In genomic region chr1:179398639-179399038, GRCm38 (mm10) we compare ENCODE assay signal across 24 mouse cellular contexts.
DNase-seq lines count a peak whose midpoint lies in the region; ATAC-seq and TF ChIP-seq lines count a peak whose summit lies in the region.
"Had no signal": no experiment of that assay in that cellular context is flagged by ENCODE, and none has a peak within 500 bp of the region (broad histone marks: within the 10 kb centered on the region; RNA-seq: fewer than 3 reads in every experiment).

No protein-coding gene starts in this region.

- no peak for TF ChIP-seq CTCF in brain, embryonic 14.5 days (IDR thresholded peaks at IDR 0.05; ENCODE audit: borderline replicate concordance, extremely low read depth, insufficient read depth, insufficient read length)

- no peak overlapping the region for H3K9ac ChIP-seq in forebrain, embryonic 14.5 days (ENCODE audit: low read length)
- no peak overlapping the region for H3K9ac ChIP-seq in forebrain, embryonic 11.5 days (ENCODE audit: low read length)
- no peak overlapping the region for H3K9ac ChIP-seq in forebrain, embryonic 16.5 days (replicated peaks; ENCODE audit: low read depth, low read length)
- H3K9ac ChIP-seq: embryonic facial prominence, embryonic 13.5 days; embryonic facial prominence, embryonic 15.5 days had no signal

- no peak for TF ChIP-seq POLR2A in brain, embryonic 14.5 days (IDR thresholded peaks at IDR 0.05; ENCODE audit: borderline replicate concordance, extremely low read depth, insufficient read depth, insufficient read length, poor library complexity, severe bottlenecking)

- WGBS in forebrain, embryonic 14.5 days = 78% methylated on average over 4 of the region's 4 CpGs
- 94% methylated on average over 4 of the region's 4 CpGs for WGBS in forebrain, embryonic 11.5 days
- 60% methylated on average over 4 of the region's 4 CpGs for WGBS in forebrain, embryonic 16.5 days
- WGBS in forebrain, embryonic 10.5 days = 94% methylated on average over 4 of the region's 4 CpGs

- no peak; the same call in 1 of the 2 replicates for ATAC-seq in forebrain, embryonic 14.5 days
- no peak for ATAC-seq in forebrain, embryonic 11.5 days (replicated peaks; ENCODE audit: low FRiP score)
- ATAC-seq in forebrain, embryonic 16.5 days = peak; percentile 76
- ATAC-seq: activated CD4-positive, CD25-positive, alpha-beta regulatory T cell, adult 4 months; CD4-positive, CD25-positive, alpha-beta regulatory T cell, adult 4 months; Patski had no signal

- no peaks in the 10 kb centered on the region for H3K27me3 ChIP-seq in forebrain, embryonic 14.5 days (replicated peaks; ENCODE audit: control insufficient read depth, insufficient read depth, low read length)
- H3K27me3 ChIP-seq in forebrain, embryonic 11.5 days (ENCODE audit: control insufficient read depth, insufficient read depth, low read length) = no peaks in the 10 kb centered on the region
- H3K27me3 ChIP-seq in forebrain, embryonic 16.5 days (replicated peaks; ENCODE audit: control insufficient read depth, insufficient read depth, low read length) = no peaks in the 10 kb centered on the region
- no peaks in the 10 kb centered on the region for H3K27me3 ChIP-seq in forebrain, embryonic 10.5 days (ENCODE audit: poor library complexity, severe bottlenecking)
- H3K27me3 ChIP-seq: CH12.LX; embryonic facial prominence, embryonic 13.5 days; embryonic facial prominence, embryonic 15.5 days; Patski had no signal

- H3K27ac ChIP-seq in forebrain, embryonic 14.5 days (ENCODE audit: low read depth, low read length) = no peak overlapping the region
- H3K27ac ChIP-seq in forebrain, embryonic 11.5 days (ENCODE audit: low read depth, low read length) = no peak overlapping the region
- H3K27ac ChIP-seq in forebrain, embryonic 16.5 days (ENCODE audit: low read length) = no peak overlapping the region
- no peak overlapping the region for H3K27ac ChIP-seq in forebrain, embryonic 10.5 days
- H3K27ac ChIP-seq: embryonic facial prominence, embryonic 13.5 days; embryonic facial prominence, embryonic 15.5 days had no signal

- no peaks in the 10 kb centered on the region for H3K4me1 ChIP-seq in forebrain, embryonic 14.5 days (ENCODE audit: control insufficient read depth, insufficient read depth, low read length)
- H3K4me1 ChIP-seq in forebrain, embryonic 11.5 days (replicated peaks; ENCODE audit: control insufficient read depth, insufficient read depth, low read length) = no peaks in the 10 kb centered on the region
- no peaks in the 10 kb centered on the region for H3K4me1 ChIP-seq in forebrain, embryonic 16.5 days (replicated peaks; ENCODE audit: control insufficient read depth, insufficient read depth, low read length)
- H3K4me1 ChIP-seq in forebrain, embryonic 10.5 days = no peaks in the 10 kb centered on the region
- H3K4me1 ChIP-seq: embryonic facial prominence, embryonic 15.5 days had no signal

- H3K9me3 ChIP-seq in forebrain, embryonic 14.5 days (replicated peaks; ENCODE audit: control insufficient read depth, low read length) = no peaks in the 10 kb centered on the region
- H3K9me3 ChIP-seq in forebrain, embryonic 11.5 days (ENCODE audit: control insufficient read depth, low read length) = no peaks in the 10 kb centered on the region
- no peaks in the 10 kb centered on the region for H3K9me3 ChIP-seq in forebrain, embryonic 16.5 days (ENCODE audit: control insufficient read depth, low read length)
- H3K9me3 ChIP-seq in forebrain, embryonic 10.5 days = no peaks in the 10 kb centered on the region
- H3K9me3 ChIP-seq: embryonic facial prominence, embryonic 13.5 days; embryonic facial prominence, embryonic 15.5 days; G1E had no signal

- H3K4me3 ChIP-seq in forebrain, embryonic 14.5 days (ENCODE audit: low read depth, low read length) = no peak overlapping the region
- H3K4me3 ChIP-seq in forebrain, embryonic 11.5 days (ENCODE audit: low read depth, low read length) = no peak overlapping the region
- H3K4me3 ChIP-seq in forebrain, embryonic 16.5 days (replicated peaks; ENCODE audit: low read length) = no peak overlapping the region
- H3K4me3 ChIP-seq in forebrain, embryonic 10.5 days = no peak overlapping the region
- H3K4me3 ChIP-seq: embryonic facial prominence, embryonic 13.5 days; embryonic facial prominence, embryonic 15.5 days; erythroblast, embryonic 14.5 days had no signal

- H3K36me3 ChIP-seq in forebrain, embryonic 14.5 days (ENCODE audit: control insufficient read depth, insufficient read depth, low read length) = no peaks in the 10 kb centered on the region
- H3K36me3 ChIP-seq in forebrain, embryonic 11.5 days (ENCODE audit: control insufficient read depth, insufficient read depth, low read length) = no peaks in the 10 kb centered on the region
- H3K36me3 ChIP-seq in forebrain, embryonic 16.5 days (ENCODE audit: control insufficient read depth, insufficient read depth) = no peaks in the 10 kb centered on the region
- no peaks in the 10 kb centered on the region for H3K36me3 ChIP-seq in forebrain, embryonic 10.5 days (replicated peaks)
- H3K36me3 ChIP-seq: embryonic facial prominence, embryonic 13.5 days; embryonic facial prominence, embryonic 15.5 days had no signal

- H3K4me2 ChIP-seq in forebrain, embryonic 14.5 days (ENCODE audit: low read length) = no peak overlapping the region
- H3K4me2 ChIP-seq in forebrain, embryonic 11.5 days (ENCODE audit: low read depth, low read length, severe bottlenecking) = no peak overlapping the region
- no peak overlapping the region for H3K4me2 ChIP-seq in forebrain, embryonic 16.5 days (ENCODE audit: low read length)
- H3K4me2 ChIP-seq: embryonic facial prominence, embryonic 13.5 days; embryonic facial prominence, embryonic 15.5 days had no signal

- peak; percentile 40 for DNase-seq in forebrain, embryonic 14.5 days (ENCODE audit: low spot score)
- no peak for DNase-seq in forebrain, embryonic 11.5 days (ENCODE audit: low spot score)
- no peak for DNase-seq in forebrain, embryonic 10.5 days (ENCODE audit: extremely low spot score, low spot score)
- DNase-seq in brain, embryonic 14.5 days (ENCODE audit: low read depth) = peak; percentile 31
- DNase-seq: adrenal gland, adult 8-10 months; adrenal gland, postnatal 14 days; adrenal gland, postnatal 36 days; B cell, adult 2 months; cerebellum, adult 11 months; cerebellum, adult 18-20 months; cerebellum, adult 8-10 months; cerebellum, adult 9-11 months; cerebellum, postnatal 14 days; cerebellum, postnatal 36 days; embryo, embryonic 11 days had no signal

Comparison
In these comparisons a context has a peak if more than half of its experiments do, and no peak if none do; other contexts are left out.
1. DNase-seq: peak in forebrain, embryonic 14.5 days (single experiment) and brain, embryonic 14.5 days (single experiment); none in forebrain, embryonic 11.5 days (single experiment) and forebrain, embryonic 10.5 days (single experiment).